Mouse (Mus musculus): ENCODE results near the gene Ccdc88c.

GRCm38 (mm10) chr12:100958621-100959592 is 69.9 kb downstream of the Ccdc88c start:
- TF ChIP-seq CTCF (IDR thresholded peaks at IDR 0.05; ENCODE audit: extremely low read depth, insufficient read depth, low read length): no peak
- TF ChIP-seq POLR2A (IDR thresholded peaks at IDR 0.05; ENCODE audit: extremely low read depth, insufficient read depth, low read length): no peak
